Mouse (Mus musculus): ENCODE results near the gene Caskin1. TPM values are rescaled to one million over a fixed set of nuclear protein-coding genes. Genes with fewer than 3 reads are reported as not detected.

Caskin1 gene
- polyA plus RNA-seq, 1 experiment = 1.7 TPM

DNA sequence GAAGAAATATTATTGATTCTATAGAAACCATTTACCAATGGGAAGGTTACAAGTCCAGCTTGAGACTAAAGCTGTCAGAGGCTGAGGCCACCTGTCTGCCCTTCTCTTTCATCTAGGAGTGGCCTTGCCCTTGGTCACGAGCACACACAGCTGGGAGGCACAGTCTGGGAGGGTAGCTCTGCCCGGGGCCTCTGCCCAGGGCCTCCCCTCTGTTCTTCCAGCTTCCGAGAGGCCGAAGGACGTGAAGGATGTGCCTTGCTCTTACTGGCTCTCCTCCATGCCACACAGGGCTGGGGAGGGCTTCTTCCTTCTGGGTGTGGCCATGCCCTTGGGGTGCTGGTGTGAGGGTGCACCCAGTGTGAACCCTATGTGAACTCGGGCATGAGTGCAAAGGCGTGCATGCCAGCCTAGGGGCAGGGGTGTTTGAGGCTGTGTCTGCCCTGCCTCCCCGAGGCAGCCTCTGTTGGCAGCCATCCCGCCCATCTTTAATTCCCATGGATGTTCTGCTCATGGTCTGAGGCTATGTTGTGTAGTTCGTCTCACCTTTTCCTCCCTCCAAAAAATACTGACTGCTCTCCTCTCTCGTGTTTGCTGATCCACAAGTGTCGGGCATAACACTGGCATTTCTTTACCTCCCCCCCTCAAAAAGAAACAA is 19.5 kb downstream of the Caskin1 start:
- TF ChIP-seq POLR2A (IDR thresholded peaks at IDR 0.05; ENCODE audit: insufficient read depth, low read length) = no peak
- TF ChIP-seq CTCF (IDR thresholded peaks at IDR 0.05; ENCODE audit: low read depth, low read length) = no peak
- TF ChIP-seq EP300 (IDR thresholded peaks at IDR 0.05; ENCODE audit: insufficient read depth, low read depth, low read length) = no peak
- Histone ChIP-seq H3K27me3 (ENCODE audit: control insufficient read depth, insufficient read depth, low read length, poor library complexity, severe bottlenecking) (no peaks in the 10 kb centered on the region), H3K4me1 (ENCODE audit: control insufficient read depth, insufficient read depth, low read length) (peaks cover 2% of the 10 kb centered on the region), H3K27ac (ENCODE audit: insufficient read depth, low read length) (no peak overlapping the region), H3K9me3 (replicated peaks; ENCODE audit: control insufficient read depth, insufficient read depth, low read length, poor library complexity, severe bottlenecking) (no peaks in the 10 kb centered on the region), H3K4me3 (ENCODE audit: low read depth, low read length) (no peak overlapping the region), H3K9ac (ENCODE audit: low read depth, poor library complexity, severe bottlenecking) (no peak overlapping the region), H3K36me3 (ENCODE audit: control insufficient read depth, insufficient read depth, low read length, poor library complexity, severe bottlenecking) (peaks cover 16% of the 10 kb centered on the region)

GRCm38 (mm10) chr17:24513609-24514008 is 25.2 kb downstream of the Caskin1 start:
- H3K9me3 ChIP-seq (replicated peaks; ENCODE audit: control insufficient read depth, insufficient read depth, low read length, poor library complexity, severe bottlenecking) = no peaks in the 10 kb centered on the region
- H3K4me3 ChIP-seq (ENCODE audit: low read depth, low read length) = no peak overlapping the region
- no peaks in the 10 kb centered on the region for H3K27me3 ChIP-seq (ENCODE audit: control insufficient read depth, insufficient read depth, low read length, poor library complexity, severe bottlenecking)
- no peaks in the 10 kb centered on the region for H3K4me1 ChIP-seq (ENCODE audit: control insufficient read depth, insufficient read depth, low read length)
- TF ChIP-seq CTCF (IDR thresholded peaks at IDR 0.05; ENCODE audit: low read depth, low read length) (peak; percentile 68), EP300 (IDR thresholded peaks at IDR 0.05; ENCODE audit: insufficient read depth, low read depth, low read length) (no peak)
- H3K27ac ChIP-seq (ENCODE audit: insufficient read depth, low read length) = no peak overlapping the region
- peaks cover 21% of the 10 kb centered on the region for H3K36me3 ChIP-seq (ENCODE audit: control insufficient read depth, insufficient read depth, low read length, poor library complexity, severe bottlenecking)
- no peak overlapping the region for H3K9ac ChIP-seq (ENCODE audit: low read depth, poor library complexity, severe bottlenecking)

GRCm38 (mm10) chr17:24514270-24515257 is 26.2 kb downstream of the Caskin1 start:
- Histone ChIP-seq H3K27ac (ENCODE audit: insufficient read depth, low read length) (no peak overlapping the region), H3K36me3 (ENCODE audit: control insufficient read depth, insufficient read depth, low read length, poor library complexity, severe bottlenecking) (peaks cover 16% of the 10 kb centered on the region), H3K4me3 (ENCODE audit: low read depth, low read length) (no peak overlapping the region), H3K4me1 (ENCODE audit: control insufficient read depth, insufficient read depth, low read length) (no peaks in the 10 kb centered on the region), H3K9ac (ENCODE audit: low read depth, poor library complexity, severe bottlenecking) (no peak overlapping the region), H3K9me3 (replicated peaks; ENCODE audit: control insufficient read depth, insufficient read depth, low read length, poor library complexity, severe bottlenecking) (no peaks in the 10 kb centered on the region), H3K27me3 (ENCODE audit: control insufficient read depth, insufficient read depth, low read length, poor library complexity, severe bottlenecking) (no peaks in the 10 kb centered on the region)
- TF ChIP-seq CTCF (IDR thresholded peaks at IDR 0.05; ENCODE audit: low read depth, low read length) (no peak), EP300 (IDR thresholded peaks at IDR 0.05; ENCODE audit: insufficient read depth, low read depth, low read length) (no peak), POLR2A (IDR thresholded peaks at IDR 0.05; ENCODE audit: insufficient read depth, low read length) (no peak)

DNA sequence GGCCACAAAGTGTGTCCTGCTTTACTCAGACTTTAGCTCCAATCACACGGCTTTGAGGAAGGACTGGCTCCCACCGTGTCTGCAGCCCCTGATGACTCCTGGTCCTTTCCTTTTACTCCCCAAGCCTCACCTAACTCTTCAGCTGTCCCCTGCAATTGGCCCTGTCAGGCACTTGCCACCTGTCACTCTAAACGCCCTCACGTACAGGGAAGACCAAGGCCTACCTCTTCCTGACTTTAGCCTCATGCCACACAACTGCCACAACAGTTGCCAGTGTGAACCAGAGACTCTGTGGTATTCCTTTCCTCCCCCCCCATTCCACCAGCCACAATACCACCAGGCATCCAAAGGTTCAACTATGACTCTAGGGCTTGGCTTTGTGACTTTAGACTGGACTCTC is 32.0 kb downstream of the Caskin1 start:
- no peak overlapping the region for H3K9ac ChIP-seq (ENCODE audit: low read depth, poor library complexity, severe bottlenecking)
- H3K9me3 ChIP-seq (replicated peaks; ENCODE audit: control insufficient read depth, insufficient read depth, low read length, poor library complexity, severe bottlenecking) = no peaks in the 10 kb centered on the region
- H3K4me1 ChIP-seq (ENCODE audit: control insufficient read depth, insufficient read depth, low read length) = no peaks in the 10 kb centered on the region
- no peak overlapping the region for H3K27ac ChIP-seq (ENCODE audit: insufficient read depth, low read length)
- peaks cover 5% of the 10 kb centered on the region for H3K36me3 ChIP-seq (ENCODE audit: control insufficient read depth, insufficient read depth, low read length, poor library complexity, severe bottlenecking)
- H3K4me3 ChIP-seq (ENCODE audit: low read depth, low read length) = no peak overlapping the region
- no peaks in the 10 kb centered on the region for H3K27me3 ChIP-seq (ENCODE audit: control insufficient read depth, insufficient read depth, low read length, poor library complexity, severe bottlenecking)
- TF ChIP-seq EP300 (IDR thresholded peaks at IDR 0.05; ENCODE audit: insufficient read depth, low read depth, low read length) (no peak), POLR2A (IDR thresholded peaks at IDR 0.05; ENCODE audit: insufficient read depth, low read length) (no peak)

GRCm38 (mm10) chr17:24524734-24525133 is 36.3 kb downstream of the Caskin1 start:
- H3K27ac ChIP-seq (ENCODE audit: insufficient read depth, low read length) = no peak overlapping the region
- no peaks in the 10 kb centered on the region for H3K27me3 ChIP-seq (ENCODE audit: control insufficient read depth, insufficient read depth, low read length, poor library complexity, severe bottlenecking)
- no peaks in the 10 kb centered on the region for H3K9me3 ChIP-seq (replicated peaks; ENCODE audit: control insufficient read depth, insufficient read depth, low read length, poor library complexity, severe bottlenecking)
- no peak overlapping the region for H3K9ac ChIP-seq (ENCODE audit: low read depth, poor library complexity, severe bottlenecking)
- no peak overlapping the region for H3K4me3 ChIP-seq (ENCODE audit: low read depth, low read length)
- no peaks in the 10 kb centered on the region for H3K4me1 ChIP-seq (ENCODE audit: control insufficient read depth, insufficient read depth, low read length)
- H3K36me3 ChIP-seq (ENCODE audit: control insufficient read depth, insufficient read depth, low read length, poor library complexity, severe bottlenecking) = peaks cover 15% of the 10 kb centered on the region
- TF ChIP-seq POLR2A (IDR thresholded peaks at IDR 0.05; ENCODE audit: insufficient read depth, low read length) (no peak), CTCF (IDR thresholded peaks at IDR 0.05; ENCODE audit: low read depth, low read length) (no peak), EP300 (IDR thresholded peaks at IDR 0.05; ENCODE audit: insufficient read depth, low read depth, low read length) (no peak)

DNA sequence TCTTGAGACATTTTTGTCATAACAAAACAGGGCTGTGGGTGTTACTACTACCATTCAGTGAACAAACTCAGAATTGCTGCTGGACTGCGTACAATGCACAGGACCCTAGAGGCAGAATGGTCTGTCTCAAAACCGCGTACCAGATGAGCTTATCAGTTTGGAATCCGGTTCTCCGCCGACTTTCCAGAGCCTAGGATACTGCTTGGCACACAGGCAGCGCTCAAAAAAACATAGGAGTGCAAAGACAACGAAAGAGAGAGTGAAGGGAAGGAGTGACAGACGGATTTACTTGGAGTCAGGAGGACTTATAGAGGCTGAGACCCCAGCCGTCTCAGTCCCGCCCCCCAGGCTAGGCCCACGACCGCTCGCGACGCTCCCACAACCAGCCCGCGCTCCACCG is 38.9 kb downstream of the Caskin1 start:
- Histone ChIP-seq H3K36me3 (ENCODE audit: control insufficient read depth, insufficient read depth, low read length, poor library complexity, severe bottlenecking) (peaks cover 27% of the 10 kb centered on the region), H3K4me3 (ENCODE audit: low read depth, low read length) (peak overlapping the region; percentile 99), H3K4me1 (ENCODE audit: control insufficient read depth, insufficient read depth, low read length) (no peaks in the 10 kb centered on the region), H3K27me3 (ENCODE audit: control insufficient read depth, insufficient read depth, low read length, poor library complexity, severe bottlenecking) (no peaks in the 10 kb centered on the region), H3K9ac (ENCODE audit: low read depth, poor library complexity, severe bottlenecking) (peak overlapping the region; percentile 91), H3K27ac (ENCODE audit: insufficient read depth, low read length) (no peak overlapping the region), H3K9me3 (replicated peaks; ENCODE audit: control insufficient read depth, insufficient read depth, low read length, poor library complexity, severe bottlenecking) (no peaks in the 10 kb centered on the region)
- TF ChIP-seq EP300 (IDR thresholded peaks at IDR 0.05; ENCODE audit: insufficient read depth, low read depth, low read length) = no peak
- TF ChIP-seq POLR2A (IDR thresholded peaks at IDR 0.05; ENCODE audit: insufficient read depth, low read length) = no peak
- no peak for TF ChIP-seq CTCF (IDR thresholded peaks at IDR 0.05; ENCODE audit: low read depth, low read length)

Data from ES-Bruce4 (cell line).